Mouse (Mus musculus): ENCODE data around the gene Tmem44.

The Tmem44 gene

GRCm38 (mm10) chr16:30549966-30550747 is 485 bp downstream of the Tmem44 start:
- DNase-seq: peak; percentile 87

GRCm38 (mm10) chr16:30549516-30549915 is 1.1 kb downstream of the Tmem44 start:
- no peak for DNase-seq

- DNase-seq: no peak
Observed at GRCm38 (mm10) chr16:30548291-30548690, 2.4 kb downstream of the Tmem44 start.

- DNase-seq: no peak
Observed at GRCm38 (mm10) chr16:30544693-30545092, 5.9 kb downstream of the Tmem44 start.

- no peak for DNase-seq
Observed at GRCm38 (mm10) chr16:30543386-30543785, 7.3 kb downstream of the Tmem44 start.

- no peak for DNase-seq
Observed at GRCm38 (mm10) chr16:30542826-30543225, 7.8 kb downstream of the Tmem44 start.

GRCm38 (mm10) chr16:30540107-30541001 is 10.3 kb downstream of the Tmem44 start:
- DNase-seq: no peak

- DNase-seq: peak; percentile 74
Observed at GRCm38 (mm10) chr16:30539433-30539832, 11.2 kb downstream of the Tmem44 start.

- DNase-seq: no peak
Observed at GRCm38 (mm10) chr16:30535075-30535474, 15.6 kb downstream of the Tmem44 start.

GRCm38 (mm10) chr16:30533592-30533991 is 17.1 kb downstream of the Tmem44 start:
- DNase-seq: no peak

GRCm38 (mm10) chr16:30532929-30533328 is 17.7 kb downstream of the Tmem44 start:
- no peak for DNase-seq

- DNase-seq: peak; percentile 79
Observed at GRCm38 (mm10) chr16:30531761-30532406, 18.8 kb downstream of the Tmem44 start.

GRCm38 (mm10) chr16:30530815-30531214 is 19.8 kb downstream of the Tmem44 start:
- peak; percentile 71 for DNase-seq

- no peak for DNase-seq
Observed at GRCm38 (mm10) chr16:30528386-30528785, 22.3 kb downstream of the Tmem44 start.

- DNase-seq: no peak
Observed at GRCm38 (mm10) chr16:30527889-30528288, 22.8 kb downstream of the Tmem44 start.

GRCm38 (mm10) chr16:30525756-30526155 is 24.9 kb downstream of the Tmem44 start:
- no peak for DNase-seq

GRCm38 (mm10) chr16:30524481-30524880 is 26.2 kb downstream of the Tmem44 start:
- DNase-seq: no peak

- DNase-seq: peak; percentile 55
Observed at GRCm38 (mm10) chr16:30522253-30522940, 28.2 kb downstream of the Tmem44 start.

GRCm38 (mm10) chr16:30521147-30521546 is 29.5 kb downstream of the Tmem44 start:
- no peak for DNase-seq

- DNase-seq: peak; percentile 79
Observed at GRCm38 (mm10) chr16:30520361-30520823, 30.2 kb downstream of the Tmem44 start.

- DNase-seq: no peak
Observed at GRCm38 (mm10) chr16:30518635-30519034, 32.0 kb downstream of the Tmem44 start.

- DNase-seq: no peak
Observed at GRCm38 (mm10) chr16:30517666-30518283, 32.9 kb downstream of the Tmem44 start.

Data from retina, postnatal 1 day (tissue).